Mouse (Mus musculus): ENCODE data around the gene Acoxl. TPM values are rescaled to one million over a fixed set of nuclear protein-coding genes. Genes with fewer than 3 reads are reported as not detected.

Acoxl gene
- total RNA-seq, 2 experiments from 2014 or later, result not detected

GRCm38 (mm10) chr2:127931576-127931975, 92.9 kb downstream of the Acoxl start:
- DNase-seq (ENCODE audit: extremely low spot score in 1 of 2, low spot score in 1 of 2), result no peak

DNA sequence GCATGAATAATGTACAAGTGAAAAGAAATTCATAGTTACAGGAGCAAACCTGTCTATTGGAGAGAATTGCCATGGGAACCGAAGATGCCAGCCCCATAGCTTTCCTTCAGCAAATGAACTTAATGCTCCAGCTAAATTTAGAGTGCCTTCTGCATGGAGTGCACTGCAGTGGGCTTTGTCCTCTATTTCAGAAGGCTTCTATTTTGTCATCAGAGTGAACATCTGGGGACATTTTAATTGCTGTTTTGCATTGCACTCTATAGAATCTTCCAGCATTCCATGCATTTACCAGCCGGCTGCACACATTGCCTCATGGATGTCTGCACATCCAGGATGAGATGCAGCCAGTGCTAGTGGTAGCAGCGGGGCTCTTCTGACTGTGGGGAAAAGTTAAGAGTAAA, 94.9 kb downstream of the Acoxl start:
- DNase-seq (ENCODE audit: extremely low spot score in 1 of 2, low spot score in 1 of 2), result no peak

- no peak for DNase-seq (ENCODE audit: extremely low spot score in 1 of 2, low spot score in 1 of 2)
These were observed 98.4 kb downstream of the Acoxl start for GRCm38 (mm10) chr2:127937079-127937478.

DNA sequence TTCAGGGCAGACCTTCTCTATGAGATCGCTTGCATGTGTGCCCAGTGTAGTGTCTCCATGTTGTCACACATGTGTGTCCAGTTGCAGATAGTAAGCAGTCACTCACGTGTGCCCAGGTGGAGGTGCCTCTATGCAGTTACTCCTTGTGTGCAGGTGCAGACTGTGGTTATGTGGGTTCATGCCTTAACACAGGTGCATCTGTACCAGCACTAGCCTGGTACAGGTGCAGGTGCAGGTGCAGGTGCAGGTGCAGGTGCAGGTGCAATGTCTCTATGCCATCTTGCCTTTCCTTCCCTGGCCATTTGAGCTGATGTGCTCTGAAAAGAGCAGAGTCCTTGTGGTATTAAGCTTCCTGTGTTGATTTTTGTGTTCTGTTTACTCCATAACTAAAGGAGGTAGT, 100.5 kb downstream of the Acoxl start:
- no peak for DNase-seq (ENCODE audit: extremely low spot score in 1 of 2, low spot score in 1 of 2)

DNA sequence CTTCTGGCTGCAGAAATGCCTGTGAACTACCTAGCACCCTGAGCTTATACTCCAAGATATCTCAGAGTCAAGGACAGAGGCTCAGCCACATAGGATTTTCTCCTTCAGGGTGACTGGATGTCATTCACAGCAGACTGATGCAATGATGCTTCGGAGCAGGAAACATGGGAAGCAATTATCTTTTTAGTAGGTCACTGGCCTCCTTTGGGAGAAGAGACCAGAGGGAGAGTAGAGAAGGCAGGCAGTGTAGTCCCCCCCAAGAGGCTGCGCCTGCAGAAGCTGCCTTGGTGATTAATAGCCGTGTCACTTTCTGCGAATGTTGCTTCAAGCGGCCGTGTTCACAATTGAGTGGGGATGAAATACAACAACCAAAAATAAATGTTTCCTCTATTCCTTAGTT, 121.9 kb downstream of the Acoxl start:
- DNase-seq (ENCODE audit: extremely low spot score in 1 of 2, low spot score in 1 of 2), result no peak

GRCm38 (mm10) chr2:127961154-127961553, 122.5 kb downstream of the Acoxl start:
- peak; percentile 39 to 52 for DNase-seq (ENCODE audit: extremely low spot score in 1 of 2, low spot score in 1 of 2)

- peak; percentile 27 to 31 for DNase-seq (ENCODE audit: extremely low spot score in 1 of 2, low spot score in 1 of 2)
These were observed 123.2 kb downstream of the Acoxl start for GRCm38 (mm10) chr2:127961802-127962433.

- DNase-seq (ENCODE audit: extremely low spot score in 1 of 2, low spot score in 1 of 2), result no peak
These were observed 130.3 kb downstream of the Acoxl start for GRCm38 (mm10) chr2:127968944-127969343.

DNA sequence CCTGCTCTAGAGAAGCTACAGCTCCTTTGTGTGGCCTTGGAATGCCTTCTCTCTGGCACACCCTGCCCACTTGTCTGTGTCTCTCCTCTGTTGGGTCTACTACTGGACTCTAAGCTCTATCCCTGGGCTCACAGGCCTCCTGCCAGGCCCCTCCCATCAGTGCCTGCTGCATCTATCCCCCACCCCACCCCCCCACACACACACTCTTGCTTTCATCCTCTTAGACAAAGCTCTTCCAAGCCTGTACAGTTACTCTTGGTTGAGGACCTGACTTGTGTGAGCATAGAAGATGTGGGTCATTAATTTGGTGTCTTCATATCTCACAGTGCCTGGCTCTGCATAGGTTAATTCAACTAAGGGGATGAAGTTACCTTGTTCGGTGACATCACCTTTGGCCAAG, 137.6 kb downstream of the Acoxl start:
- no peak for DNase-seq (ENCODE audit: extremely low spot score in 1 of 2, low spot score in 1 of 2)

DNA sequence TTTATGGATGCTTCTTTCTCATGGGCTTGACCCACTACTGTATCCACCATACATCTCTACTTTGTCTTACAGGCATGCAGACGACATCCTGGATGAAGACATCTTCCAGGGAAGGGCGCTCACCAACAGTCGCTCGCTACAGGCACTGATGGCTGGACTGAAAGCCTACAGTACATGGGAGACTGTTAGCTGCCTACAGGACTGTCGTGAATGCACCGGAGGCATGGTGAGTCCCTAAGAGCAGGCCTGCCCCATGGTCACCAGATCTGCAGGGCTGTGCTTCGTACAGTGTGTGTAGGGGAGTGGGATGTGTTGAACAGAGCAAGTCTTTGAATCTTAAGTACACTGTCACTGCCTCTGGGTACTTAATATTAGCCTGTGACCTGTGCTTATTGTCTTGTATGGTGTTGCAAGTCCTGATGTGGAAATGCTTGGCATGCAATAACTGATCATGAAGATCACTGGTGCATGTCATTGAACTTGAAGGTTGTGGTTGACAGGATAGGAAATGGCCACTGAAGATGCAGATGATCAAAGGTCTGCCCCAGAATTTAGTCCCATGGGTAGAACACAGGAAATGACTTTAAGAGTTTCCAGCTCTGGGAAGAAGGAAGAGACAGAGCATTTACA, 140.0 kb downstream of the Acoxl start:
- no peak for DNase-seq (ENCODE audit: extremely low spot score in 1 of 2, low spot score in 1 of 2)

- DNase-seq (ENCODE audit: extremely low spot score in 1 of 2, low spot score in 1 of 2), result no peak
These were observed 143.9 kb downstream of the Acoxl start for GRCm38 (mm10) chr2:127982610-127983009.

GRCm38 (mm10) chr2:127983301-127983700, 144.6 kb downstream of the Acoxl start:
- no peak for DNase-seq (ENCODE audit: extremely low spot score in 1 of 2, low spot score in 1 of 2)

DNA sequence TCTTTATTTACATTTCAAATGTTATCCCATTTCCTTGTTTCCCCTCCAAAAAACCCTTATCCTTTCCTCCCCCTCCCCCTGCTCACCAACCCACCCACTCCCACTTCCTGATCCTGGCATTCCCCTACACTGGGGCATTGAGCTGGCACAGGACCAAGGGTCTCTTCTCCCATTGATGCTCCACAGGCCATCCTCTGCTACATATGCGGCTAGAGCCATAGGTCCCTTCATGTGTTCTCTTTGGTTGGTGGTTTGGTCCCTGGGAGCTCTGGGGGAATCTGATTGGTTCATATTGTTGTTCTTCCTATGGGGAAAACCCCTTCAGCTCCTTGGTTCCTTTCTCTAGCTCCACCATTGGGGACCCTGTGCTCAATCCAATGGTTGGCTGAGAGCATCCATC, 145.3 kb downstream of the Acoxl start:
- no peak for DNase-seq (ENCODE audit: extremely low spot score in 1 of 2, low spot score in 1 of 2)

- no peak for DNase-seq (ENCODE audit: extremely low spot score in 1 of 2, low spot score in 1 of 2)
These were observed 149.0 kb downstream of the Acoxl start for GRCm38 (mm10) chr2:127987706-127988105.

- DNase-seq (ENCODE audit: extremely low spot score in 1 of 2, low spot score in 1 of 2), result no peak
These were observed 152.3 kb downstream of the Acoxl start for GRCm38 (mm10) chr2:127990856-127991479.

GRCm38 (mm10) chr2:127991656-127992055, 153.0 kb downstream of the Acoxl start:
- DNase-seq (ENCODE audit: extremely low spot score in 1 of 2, low spot score in 1 of 2), result no peak

- DNase-seq (ENCODE audit: extremely low spot score in 1 of 2, low spot score in 1 of 2), result no peak
These were observed 170.2 kb downstream of the Acoxl start for GRCm38 (mm10) chr2:128008662-128009423.

DNA sequence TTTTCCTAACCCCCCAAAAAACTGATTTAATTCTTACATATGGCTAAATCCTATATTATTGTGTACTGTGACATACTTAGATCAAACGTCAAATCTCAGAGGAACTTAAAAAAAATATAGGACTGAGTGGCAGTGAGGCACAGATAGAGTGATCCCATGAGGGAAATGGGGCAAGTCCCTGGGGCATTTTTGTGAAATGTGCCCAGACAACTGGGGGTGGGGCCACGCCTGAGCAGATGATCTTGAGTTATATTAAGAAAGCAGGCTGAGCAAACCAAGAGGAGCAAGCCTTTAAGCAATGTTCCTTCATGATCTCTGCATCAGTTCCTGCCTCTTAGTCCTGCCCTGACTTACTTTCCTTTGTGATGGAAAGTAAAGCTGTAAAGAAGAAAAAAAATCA, 175.9 kb downstream of the Acoxl start:
- DNase-seq (ENCODE audit: extremely low spot score in 1 of 2, low spot score in 1 of 2), result no peak

GRCm38 (mm10) chr2:128015602-128016001, 176.9 kb downstream of the Acoxl start:
- DNase-seq (ENCODE audit: extremely low spot score in 1 of 2, low spot score in 1 of 2), result no peak

- DNase-seq (ENCODE audit: extremely low spot score in 1 of 2, low spot score in 1 of 2), result no peak
These were observed 181.6 kb downstream of the Acoxl start for GRCm38 (mm10) chr2:128020039-128020907.

Data from layer of hippocampus, postnatal 25 days (tissue).